Mouse (Mus musculus) c-Kit-positive CD71-positive TER-119-positive erythroid progenitor cells, embryonic 14.5 days (primary cell): ENCODE data around the gene Brd4.

ENCODE experiments used
- DNase-seq: peaks from one replicate; pipeline ENCODE4 v3.0.0-alpha.2; 2013; ENCODE audit warnings: low spot score

Gene Brd4

DNA sequence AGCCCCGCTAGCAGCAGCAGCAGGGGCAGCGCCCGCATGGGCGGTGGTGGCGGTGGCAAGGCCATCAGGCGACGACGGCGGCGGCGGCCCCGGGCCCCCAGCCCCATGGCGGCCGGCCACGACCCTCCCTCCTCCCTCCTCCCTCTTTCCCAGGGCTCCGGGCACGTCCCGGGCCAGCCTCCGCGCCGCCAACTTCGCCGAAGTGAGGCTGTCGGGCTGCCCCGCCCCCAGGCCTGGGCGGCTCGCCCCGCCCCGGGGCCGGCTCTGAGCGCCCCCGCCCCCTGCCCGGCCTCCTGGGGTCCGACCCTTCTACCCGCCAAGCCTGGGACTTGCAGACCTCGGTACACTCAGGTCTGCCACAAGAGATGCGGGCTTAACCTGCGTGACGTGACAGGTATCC lies 117.8 kb downstream of the Brd4 start, which contains the start of gene Notch3:
Gene Notch3, minus strand, starts transcription at position 166 of the 400 bp plus-strand sequence.
- no peak for DNase-seq

DNA sequence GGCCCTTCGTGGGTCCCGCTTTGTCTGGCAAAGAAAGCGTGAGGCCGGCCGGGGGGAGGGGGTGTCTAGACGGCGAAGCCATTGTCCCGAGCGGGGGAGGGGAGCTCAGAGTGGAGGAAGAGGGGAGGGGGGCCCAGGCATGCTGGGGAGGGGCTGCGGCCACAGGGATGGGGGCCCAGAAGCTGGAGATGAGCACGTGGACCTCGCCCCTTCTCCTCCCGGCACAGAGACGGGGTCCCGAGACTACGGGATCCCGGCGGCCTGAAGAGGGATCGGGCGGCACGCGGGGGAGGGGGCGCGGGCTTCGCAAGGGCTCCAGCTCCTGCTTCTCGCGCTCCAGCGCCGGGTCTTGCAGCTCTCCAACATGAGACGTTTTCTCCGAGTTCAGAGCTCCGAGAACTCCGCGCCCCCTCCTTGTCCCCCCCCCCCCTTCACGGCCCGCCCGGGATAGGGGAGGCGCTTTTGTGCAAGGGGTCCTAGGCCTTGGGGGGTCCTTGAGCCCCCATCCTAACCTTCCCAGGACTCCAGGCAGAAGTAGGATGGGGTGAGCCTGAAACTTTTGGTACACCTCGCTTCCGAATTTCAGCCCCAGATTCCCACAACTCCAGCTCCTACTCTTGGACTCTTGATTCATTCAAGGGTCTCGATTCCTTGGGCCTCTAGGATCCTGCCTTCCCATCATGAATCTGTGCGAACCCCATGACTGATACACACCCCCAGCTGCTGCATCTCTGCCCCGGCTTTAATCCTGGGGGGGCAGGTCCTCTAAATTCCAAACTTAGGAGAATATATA lies 118.5 kb downstream of the Brd4 start:
- DNase-seq, result no peak

DNA sequence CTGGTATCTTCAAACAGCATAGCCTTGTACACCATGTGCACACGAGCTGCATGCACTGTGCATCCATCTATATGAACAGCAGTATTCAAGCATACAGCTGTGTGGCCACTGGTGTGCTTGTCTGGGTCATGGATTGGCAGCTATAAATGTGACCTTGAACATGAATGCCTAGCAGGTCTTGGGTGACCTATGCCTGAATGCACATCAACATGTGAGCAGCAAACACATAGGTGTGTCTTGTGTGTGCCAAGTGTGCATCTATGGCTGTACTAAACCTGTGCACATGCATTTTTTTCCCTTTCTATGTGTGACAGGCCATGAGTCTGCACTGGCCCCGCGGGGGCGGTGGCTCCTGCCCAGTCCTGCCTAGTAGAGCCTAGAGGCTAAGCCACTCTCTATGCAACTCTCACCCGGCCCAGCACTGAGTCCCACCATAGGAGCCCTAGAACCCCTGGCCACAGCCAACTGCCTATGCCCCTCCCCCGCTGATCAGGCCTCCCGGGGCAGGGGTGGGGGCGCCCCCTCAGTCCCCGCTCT lies 119.2 kb downstream of the Brd4 start:
- DNase-seq, result no peak

DNA sequence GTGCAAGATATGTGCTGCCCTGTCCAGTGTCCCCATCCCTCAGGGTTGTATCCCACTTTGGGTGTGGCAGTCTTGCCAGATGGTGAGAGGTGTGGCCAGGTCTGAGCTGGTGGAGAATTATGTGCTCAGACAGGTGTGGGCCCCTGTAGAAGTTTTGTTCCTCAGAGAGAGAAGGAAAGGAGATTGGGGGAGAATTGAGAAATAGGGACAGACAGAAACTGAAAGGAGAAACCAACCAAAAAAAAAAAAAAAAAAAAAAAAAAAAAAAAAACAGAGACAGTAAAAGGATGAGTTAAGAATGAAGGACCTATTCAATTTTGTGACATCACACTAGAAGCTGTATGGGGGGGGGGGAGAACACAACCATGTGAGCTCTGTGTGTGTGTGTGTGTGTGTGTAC lies 119.7 kb downstream of the Brd4 start:
- DNase-seq, result no peak

DNA sequence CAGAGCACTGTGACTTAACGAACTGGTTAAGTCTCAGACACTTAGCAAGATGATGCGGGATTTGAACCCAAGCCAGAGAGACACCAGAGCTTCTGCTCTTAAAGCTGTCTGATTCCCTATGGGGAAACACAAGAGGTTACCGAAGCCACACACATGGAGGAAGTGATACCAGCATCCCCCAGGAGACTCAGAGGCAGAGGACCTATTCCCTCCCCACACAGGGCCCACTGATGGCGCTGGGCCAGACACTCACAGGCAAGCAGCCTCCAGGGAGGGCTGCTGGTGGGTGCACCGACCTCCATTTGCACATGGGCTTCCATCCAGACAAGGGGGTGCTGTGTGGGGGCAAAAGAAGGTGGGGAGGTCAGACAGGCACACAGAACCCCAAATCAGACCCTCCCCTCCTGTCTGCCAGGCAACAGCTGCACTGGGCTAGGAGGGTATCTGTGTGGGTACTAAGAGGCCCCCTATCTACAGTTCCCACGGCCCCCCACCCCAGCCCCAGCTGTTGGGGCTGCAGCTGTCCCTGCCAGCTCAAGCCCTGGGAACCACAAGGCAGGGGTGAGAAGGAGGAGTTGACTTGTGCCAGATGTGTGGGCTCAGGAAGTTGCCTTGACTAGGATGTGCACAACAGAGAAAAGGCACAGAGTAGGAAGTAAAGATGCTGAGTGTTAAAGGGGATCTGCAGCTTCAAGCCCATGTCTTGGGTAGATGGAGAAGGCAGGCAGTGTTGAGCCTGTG lies 120.4 kb downstream of the Brd4 start:
- DNase-seq, result no peak

DNA sequence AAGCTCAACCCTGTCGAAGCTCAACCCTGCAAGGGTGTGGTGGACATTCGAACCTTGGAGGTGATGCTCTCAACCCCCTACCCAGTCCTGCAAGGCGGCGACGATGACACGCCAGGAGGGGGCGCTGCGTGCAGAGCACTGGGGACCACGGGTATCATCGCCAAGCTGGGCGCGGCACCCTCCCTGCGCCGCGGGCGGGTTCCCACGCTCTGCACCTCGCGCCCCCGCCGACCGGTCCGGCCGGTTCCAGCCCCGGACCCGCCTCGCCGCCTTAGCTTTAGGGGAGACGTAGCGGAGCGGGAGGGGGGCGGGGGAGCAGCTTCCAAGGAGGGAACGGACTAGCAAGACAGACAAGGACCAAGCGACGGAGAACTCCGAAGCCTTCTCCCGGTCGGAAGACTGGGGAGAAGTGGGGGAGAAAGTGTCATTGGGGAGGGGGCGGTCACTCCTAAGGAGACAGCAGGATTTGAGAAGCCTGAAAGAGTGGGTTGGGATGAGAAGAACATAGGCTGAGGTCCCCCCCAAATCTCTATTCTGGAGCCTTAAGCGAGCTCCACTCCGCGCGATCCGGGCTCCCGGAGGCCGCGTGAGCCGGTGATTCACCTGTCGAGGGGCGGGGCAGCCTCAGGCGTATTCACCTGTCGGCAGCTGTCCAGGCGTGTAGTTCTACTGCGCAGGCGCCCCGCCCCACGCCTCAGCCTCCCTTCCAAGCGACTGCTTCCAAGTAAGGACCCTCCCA lies 122.2 kb downstream of the Brd4 start:
- no peak for DNase-seq

DNA sequence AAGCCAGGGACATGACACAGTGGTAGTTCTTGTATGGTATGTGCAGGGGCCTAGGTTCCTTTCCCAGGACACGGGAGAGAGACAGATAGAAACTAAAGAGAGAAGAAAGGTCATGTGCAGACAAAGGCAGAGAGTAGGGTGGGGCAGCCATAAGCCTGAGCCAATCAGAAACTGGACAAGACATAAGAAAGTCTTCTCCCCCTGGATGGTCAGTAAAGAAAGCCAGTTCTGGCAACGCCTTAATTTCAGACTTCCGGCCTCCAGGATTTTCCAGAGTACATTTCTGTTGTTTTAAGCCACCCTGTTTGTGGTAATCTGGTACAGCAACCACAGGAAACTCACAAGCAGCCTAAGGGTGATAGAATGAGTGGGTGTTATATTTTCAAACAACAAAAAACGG lies 123.6 kb downstream of the Brd4 start:
- no peak for DNase-seq

DNA sequence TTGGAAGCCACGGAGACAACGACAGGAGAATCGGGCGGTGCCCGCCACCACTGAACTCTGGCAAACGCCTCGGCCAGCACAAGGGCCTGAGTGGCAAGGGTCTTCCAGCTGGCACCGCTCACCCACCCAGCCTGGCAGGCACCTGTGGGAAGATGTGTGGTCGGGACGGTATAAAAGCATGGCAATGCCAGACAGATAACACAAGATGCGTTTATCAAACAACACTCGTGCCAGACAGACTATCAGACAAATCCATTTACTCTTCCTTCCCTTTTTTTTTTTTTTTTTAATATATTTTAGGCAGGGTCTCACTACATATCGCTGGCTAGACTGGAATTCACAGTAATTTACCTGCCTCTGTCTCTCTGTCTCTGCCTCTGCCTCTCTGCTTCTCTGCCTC lies 125.7 kb downstream of the Brd4 start:
- no peak for DNase-seq

DNA sequence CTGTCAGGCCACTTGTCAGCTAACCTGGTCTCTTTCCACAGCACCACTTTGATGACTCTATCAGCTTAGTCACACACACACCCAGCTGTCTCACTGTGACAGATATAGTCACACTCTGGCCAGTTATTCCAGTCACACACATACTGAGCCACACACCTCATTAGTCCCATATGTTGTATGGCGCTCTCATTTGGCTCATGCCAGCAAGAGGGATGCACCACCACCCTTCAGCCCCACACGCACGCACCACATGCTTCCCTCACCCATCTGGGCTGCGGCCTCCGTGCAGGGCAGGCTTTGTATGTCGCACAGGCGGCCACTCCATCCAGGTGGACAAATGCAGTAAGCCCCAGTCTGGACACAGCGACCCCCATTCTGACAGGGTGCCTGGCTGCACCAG lies 137.8 kb downstream of the Brd4 start:
- DNase-seq, result no peak
